Mouse (Mus musculus): ENCODE data around the gene Rap1gds1.

DNA sequence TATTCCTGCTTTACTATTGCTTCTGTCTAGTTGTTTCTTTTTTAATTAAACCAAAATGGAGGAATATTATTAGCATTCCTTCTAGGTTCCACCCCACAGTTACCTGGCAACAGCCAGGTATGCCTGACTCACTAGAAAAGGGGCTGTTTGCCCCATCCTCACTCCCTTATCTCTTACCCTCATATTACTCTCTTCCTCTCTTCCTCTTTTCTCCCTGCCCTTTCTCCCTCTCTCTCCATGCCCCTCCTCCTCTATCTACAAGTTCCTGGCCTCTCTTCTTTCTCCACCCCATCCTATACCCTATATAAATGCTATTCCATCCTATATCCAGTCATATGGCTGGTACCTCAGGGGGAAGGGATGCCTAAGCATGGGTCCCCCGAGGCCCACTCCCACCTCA is 83.6 kb downstream of the Rap1gds1 start:
- TF ChIP-seq CEBPB (IDR thresholded peaks at IDR 0.05; ENCODE audit: insufficient read depth, poor library complexity, severe bottlenecking) (no peak), USF1 (IDR thresholded peaks at IDR 0.05; ENCODE audit: low read depth) (no peak), POLR2A (IDR thresholded peaks at IDR 0.05; ENCODE audit: insufficient read length, low read depth) (no peak), POLR2AphosphoS2 (IDR thresholded peaks at IDR 0.05; ENCODE audit: insufficient read length, low read depth) (no peak), TCF3 (IDR thresholded peaks at IDR 0.05; ENCODE audit: insufficient read length, low read depth) (no peak), E2F4 (IDR thresholded peaks at IDR 0.05; ENCODE audit: insufficient read depth) (no peak), MYOG (IDR thresholded peaks at IDR 0.05; ENCODE audit: control insufficient read depth in 1 of 3, insufficient read depth in 1 of 3, insufficient read length in 2 of 3, low read depth in 2 of 3) (no peak), TCF12 (IDR thresholded peaks at IDR 0.05; ENCODE audit: insufficient read depth, poor library complexity, severe bottlenecking) (no peak)

Measured in myocyte (in vitro differentiated cells).